Mouse (Mus musculus) midbrain, embryonic 15.5 days (tissue): ENCODE measurements around the gene Leng1. TPM values are rescaled to one million over a fixed set of nuclear protein-coding genes. Genes with fewer than 3 reads are reported as not detected.
A peak's percentile ranks its signal among the peaks of the same experiment; 100 is the strongest.

Experiments
- ATAC-seq: fragments of 200-750 bp; cut with Nextera tagmentation; replicated peaks from 2 replicates; pipeline ENCODE4 v1.8.0; 2017; ENCODE audit warnings: moderate TSS enrichment
- H3K27ac ChIP-seq: fragments of 300-500 bp; sonication (generic); 2 replicates; pipeline ENCODE4 v1.5.1; 2015; ENCODE audit warnings: mild to moderate bottlenecking, inconsistent platforms
- H3K27me3 ChIP-seq: fragments of 300-500 bp; sonication (generic); replicated peaks from 2 replicates; pipeline ENCODE4 v1.6.1; 2015; ENCODE audit warnings: inconsistent platforms
- H3K36me3 ChIP-seq: fragments of 300-500 bp; sonication (generic); replicated peaks from 2 replicates; pipeline ENCODE4 v1.6.1; 2015; ENCODE audit warnings: inconsistent platforms
- H3K4me1 ChIP-seq: fragments of 300-500 bp; sonication (generic); 2 replicates; pipeline ENCODE4 v1.6.1; 2015; ENCODE audit warnings: inconsistent platforms
- H3K4me2 ChIP-seq: fragments of 300-500 bp; sonication (generic); 2 replicates; pipeline ENCODE4 v1.6.1; 2015; ENCODE audit warnings: inconsistent platforms, mild to moderate bottlenecking, moderate library complexity
- H3K4me3 ChIP-seq: fragments of 300-500 bp; sonication (generic); 2 replicates; pipeline ENCODE4 v1.5.1; 2015; ENCODE audit warnings: mild to moderate bottlenecking, inconsistent platforms
- H3K9ac ChIP-seq: fragments of 300-500 bp; sonication (generic); 2 replicates; pipeline ENCODE4 v1.6.1; 2015; ENCODE audit warnings: mild to moderate bottlenecking, inconsistent platforms
- H3K9me3 ChIP-seq: fragments of 300-500 bp; sonication (generic); 2 replicates; pipeline ENCODE4 v1.6.1; 2016; ENCODE audit warnings: inconsistent platforms
- WGBS: fragments of 180-500 bp; shearing (Covaris S2); methylation state at CpG from one replicate; pipeline ENCODE4 v1.1.7; 2015; ENCODE audit warnings: mixed read lengths; 5-methylcytosine and 5-hydroxymethylcytosine counted together
- microRNA-seq: library from miRNA; unstranded; fragments of <30 nt; microRNA quantifications from one replicate; pipeline ENCODE4, GENCODE M21; 2016
- polyA plus RNA-seq: library from polyadenylated mRNA; unstranded; fragments of >200 nt; fragmentation: Nextera tagmentation; extraction: Ambion mirVana; gene quantifications from 2 replicates; pipeline ENCODE4 v1.2.1, GENCODE M21; 2015

The Leng1 gene
- polyA plus RNA-seq, 1 experiment from 2014 or later, result 13.7 TPM

GRCm38 (mm10) chr7:3616057-3616388, 49.6 kb downstream of the Leng1 start, which contains the start of gene Oscar:
Gene Oscar (minus strand): TSS chr7:3616157.
- Histone ChIP-seq H3K4me3 (peak within 1 kb of the TSS; percentile 68), H3K27me3 (no peaks in the 10 kb centered on the region), H3K36me3 (0 out of 2 replicates have a peak, but pooled peaks cover 11% of the 10 kb centered on the region), H3K4me2 (peak within 1 kb of the TSS; percentile 58), H3K4me1 (peaks cover 21% of the 10 kb centered on the region), H3K27ac (0 out of 2 replicates have a peak within 1 kb of the TSS, but pooled peaks have one; percentile 5), H3K9me3 (no peaks in the 10 kb centered on the region), H3K9ac (0 out of 2 replicates have a peak within 1 kb of the TSS, but pooled peaks have one; percentile 68)
- ATAC-seq, result no peak
- WGBS, result 85% methylated on average over 4 of the region's 4 CpGs

GRCm38 (mm10) chr7:3614021-3614420, 51.6 kb downstream of the Leng1 start:
- Histone ChIP-seq H3K9me3 (no peaks in the 10 kb centered on the region), H3K27me3 (no peaks in the 10 kb centered on the region), H3K4me2 (no peak overlapping the region), H3K4me1 (peaks cover 19% of the 10 kb centered on the region), H3K36me3 (no peaks in the 10 kb centered on the region), H3K27ac (no peak overlapping the region), H3K9ac (no peak overlapping the region), H3K4me3 (no peak overlapping the region)
- ATAC-seq, result no peak
- WGBS, result 86% methylated on average over 3 of the region's 3 CpGs

- H3K9me3 ChIP-seq, result no peaks in the 10 kb centered on the region
- 90% methylated on average over 12 of the region's 13 CpGs for WGBS
- ATAC-seq, result no peak
- no peak overlapping the region for H3K4me3 ChIP-seq
- H3K4me2 ChIP-seq, result no peak overlapping the region
- no peak overlapping the region for H3K27ac ChIP-seq
- H3K4me1 ChIP-seq, result no peaks in the 10 kb centered on the region
- no peak overlapping the region for H3K9ac ChIP-seq
- H3K27me3 ChIP-seq, result no peaks in the 10 kb centered on the region
- H3K36me3 ChIP-seq, result no peaks in the 10 kb centered on the region
Observed at GRCm38 (mm10) chr7:3611006-3611405, 54.6 kb downstream of the Leng1 start.

GRCm38 (mm10) chr7:3610437-3610836, 55.2 kb downstream of the Leng1 start:
- Histone ChIP-seq H3K9me3 (no peaks in the 10 kb centered on the region), H3K4me2 (no peak overlapping the region), H3K9ac (no peak overlapping the region), H3K4me3 (no peak overlapping the region), H3K4me1 (no peaks in the 10 kb centered on the region), H3K27ac (no peak overlapping the region), H3K27me3 (no peaks in the 10 kb centered on the region), H3K36me3 (no peaks in the 10 kb centered on the region)
- no peak for ATAC-seq
- WGBS, result 95% methylated on average over 3 of the region's 3 CpGs

Small RNAs within 50 kb of the gene (microRNA-seq; reads per million reads assigned to microRNA genes)
- gene Mir3572, result 1.5 reads per million

Other genes with a start within 250 kb of the Leng1 start
- gene Cacng6, start 241.6 kb downstream of the Leng1 start, polyA plus RNA-seq, result not detected in 2 replicates
- not detected in 2 replicates for gene Tarm1, start 163.2 kb downstream of the Leng1 start, polyA plus RNA-seq
- gene Oscar, start 49.7 kb downstream of the Leng1 start, polyA plus RNA-seq, result 0.33 and 0.59 TPM in 2 replicates
- 458 and 526 TPM in 2 replicates for gene Ndufa3, start 48.5 kb downstream of the Leng1 start, polyA plus RNA-seq
- gene Tfpt, start 35.9 kb downstream of the Leng1 start, polyA plus RNA-seq, result 38.2 and 40.7 TPM in 2 replicates
- gene Prpf31, start 35.9 kb downstream of the Leng1 start, polyA plus RNA-seq, result 93.2 and 96.7 TPM in 2 replicates
- 47.6 and 48.4 TPM in 2 replicates for gene Cnot3, start 20.6 kb downstream of the Leng1 start, polyA plus RNA-seq
- gene Tmc4, start 11.7 kb upstream of the Leng1 start, polyA plus RNA-seq, result 6.2 and 6.7 TPM in 2 replicates
- 301 and 329 TPM in 2 replicates for gene Tsen34, start 27.0 kb upstream of the Leng1 start, polyA plus RNA-seq
- 103 and 110 TPM in 2 replicates for gene Mboat7, start 27.7 kb upstream of the Leng1 start, polyA plus RNA-seq
- gene Rps9, start 38.2 kb upstream of the Leng1 start, polyA plus RNA-seq, result 701 and 709 TPM in 2 replicates
- gene Pirb, start 54.6 kb upstream of the Leng1 start, polyA plus RNA-seq, result 0.33 and 0.43 TPM in 2 replicates
- not detected in 2 replicates for gene Gm15448, start 159.8 kb upstream of the Leng1 start, polyA plus RNA-seq
- gene Pira2, start 179.2 kb upstream of the Leng1 start, polyA plus RNA-seq, result 0.12 TPM in 1 of 2 replicates, not detected in the other
- gene Gm14548, start 232.3 kb upstream of the Leng1 start, polyA plus RNA-seq, result not detected in 2 replicates
- not detected in 2 replicates for gene Lilra6, start 249.7 kb upstream of the Leng1 start, polyA plus RNA-seq